Mouse (Mus musculus) regulatory T cell (primary cell): ENCODE measurements around the gene Thbs4.

ENCODE experiments used
- in situ Hi-C: fragments of 300-600 bp; cut with MboI, MseI; formaldehyde crosslinking; loops from one replicate; pipeline ENCODE4 v1.15.1; 2025; ENCODE audit warnings: high pct_unique_total_duplicates

Thbs4 gene

DNA sequence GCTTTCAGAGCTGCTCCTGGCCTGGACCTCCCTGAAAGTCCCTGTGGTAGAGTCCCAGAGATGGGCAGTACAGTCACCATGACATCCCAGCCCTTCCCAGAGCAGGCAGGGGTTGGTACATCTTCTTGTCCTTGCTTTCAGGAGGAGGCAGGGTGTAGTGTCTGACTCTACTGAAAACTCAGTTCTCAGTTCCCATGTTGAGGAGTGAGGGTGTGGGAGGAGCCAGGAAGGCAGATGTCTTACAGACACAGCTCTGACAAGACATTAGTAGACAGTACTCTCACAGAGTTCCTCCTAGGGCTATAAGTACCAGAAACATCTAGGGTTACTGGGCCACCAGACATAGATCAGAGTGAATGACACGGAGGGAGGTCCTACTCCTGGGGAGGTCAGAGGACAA is 32.3 kb downstream of the Thbs4 start:
- in situ Hi-C loops: no loop called here

DNA sequence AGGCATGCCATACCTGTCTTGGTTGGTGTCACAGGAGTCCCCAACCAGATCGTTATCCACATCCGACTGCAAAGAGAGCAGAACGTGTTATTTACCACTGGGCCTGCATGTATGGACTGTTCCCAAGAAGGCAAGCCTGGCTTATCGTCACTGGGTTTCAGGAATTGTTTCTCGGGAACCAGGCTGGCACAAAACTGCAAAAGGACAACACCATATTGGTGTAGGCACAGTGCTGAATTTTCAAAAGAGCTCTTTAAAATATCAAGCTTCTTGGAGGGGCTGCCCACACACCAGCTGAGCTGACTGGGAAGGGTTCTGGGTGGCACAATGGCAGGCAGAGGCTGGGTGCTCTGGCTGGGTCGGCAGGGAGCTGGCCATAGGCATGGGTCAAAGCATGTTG is 34.1 kb downstream of the Thbs4 start:
- in situ Hi-C loops: no loop called here

DNA sequence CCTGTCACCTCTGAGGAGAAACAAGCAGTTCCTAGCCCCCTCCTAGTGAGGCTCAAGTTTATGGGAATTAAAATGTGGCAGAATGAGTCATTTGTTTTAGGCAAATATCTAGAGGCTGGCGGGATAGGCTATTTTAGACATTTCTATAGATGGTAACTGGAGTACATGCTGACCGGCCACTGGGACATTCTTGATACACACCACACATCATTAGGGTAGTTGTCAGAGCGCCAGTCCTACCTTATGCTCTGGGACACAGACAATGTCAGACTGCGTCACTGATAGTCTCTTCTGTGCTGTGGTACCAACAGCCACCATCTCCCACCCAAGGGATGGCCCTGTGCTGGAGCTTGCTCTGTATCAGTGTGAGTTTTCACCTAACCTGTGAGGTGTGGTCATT is 35.5 kb downstream of the Thbs4 start:
- in situ Hi-C loops: loop anchor here (10.0 kb wide), 1 partner anchor 486 kb away; no protein-coding TSS in a partner anchor

DNA sequence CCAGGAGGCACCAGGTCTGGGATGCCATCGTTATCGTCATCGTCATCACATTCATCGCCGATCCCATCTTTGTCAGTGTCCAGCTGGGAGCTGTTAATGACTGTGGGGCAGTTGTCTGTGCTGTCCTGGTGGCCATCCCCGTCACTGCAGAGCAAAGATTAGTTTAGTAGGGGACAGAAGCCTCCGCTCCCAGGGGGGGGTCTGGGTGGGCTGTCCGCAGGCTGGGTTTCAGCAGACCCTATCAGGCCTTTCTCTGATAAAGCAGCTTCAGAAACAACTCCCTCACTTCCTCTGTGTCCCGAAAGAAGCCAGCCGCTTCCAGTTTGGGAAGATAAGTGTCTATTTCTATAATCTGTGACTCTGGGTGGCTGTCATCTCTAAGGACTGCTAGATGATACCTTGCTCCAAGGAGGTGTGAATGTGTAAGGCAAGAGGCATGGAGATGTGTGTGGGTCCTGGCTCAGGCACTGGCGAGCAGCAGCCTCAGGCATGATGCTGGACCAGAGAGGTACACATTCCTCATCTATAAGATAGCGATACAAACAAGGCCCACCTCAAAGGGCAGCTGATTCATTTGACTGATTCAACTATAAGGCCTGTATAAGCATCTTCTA is 36.5 kb downstream of the Thbs4 start:
- in situ Hi-C loops: loop anchor here (10.0 kb wide), 1 partner anchor 487 kb away; no protein-coding TSS in a partner anchor

DNA sequence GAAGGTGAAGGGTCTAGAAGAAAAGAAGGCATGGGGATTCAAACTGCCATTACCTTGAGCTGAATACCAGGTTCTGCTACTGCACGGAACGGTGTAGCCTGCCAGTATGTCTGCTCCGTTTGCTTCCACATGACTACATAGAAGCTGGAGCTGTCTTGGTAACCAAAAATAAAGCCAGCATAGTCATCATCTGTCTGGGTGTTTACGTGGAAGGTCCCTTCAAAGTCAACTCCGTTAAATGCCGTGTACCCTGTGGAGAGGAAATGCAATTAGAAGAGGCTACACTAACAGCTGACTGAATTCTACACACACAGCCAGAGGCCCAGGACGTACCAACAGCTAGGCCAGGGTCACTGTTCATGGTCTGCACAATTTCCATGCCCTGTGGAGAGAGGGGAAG is 39.6 kb downstream of the Thbs4 start:
- in situ Hi-C loops: loop anchor here (10.0 kb wide), 1 partner anchor 490 kb away; no protein-coding TSS in a partner anchor

DNA sequence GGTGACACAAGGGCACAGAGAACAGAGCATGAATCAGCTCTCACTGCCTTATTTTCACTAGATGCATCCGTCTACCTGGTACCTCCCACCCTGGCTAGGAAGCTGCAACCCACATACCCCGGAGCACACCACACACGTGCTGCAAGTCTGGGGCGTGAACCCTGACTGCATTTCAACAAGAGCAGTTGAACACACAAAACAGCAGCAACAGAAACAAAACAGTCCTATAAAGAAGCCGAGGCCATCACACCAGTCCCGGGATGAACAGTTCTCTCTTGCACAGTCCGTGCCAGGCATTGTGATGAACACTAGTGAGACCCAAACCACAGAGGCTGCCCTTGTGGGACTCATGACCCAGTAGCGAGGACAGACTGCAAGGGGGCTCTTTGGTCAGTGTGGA is 40.9 kb downstream of the Thbs4 start:
- in situ Hi-C loops: loop anchor here (10.0 kb wide), 1 partner anchor 491 kb away; no protein-coding TSS in a partner anchor

DNA sequence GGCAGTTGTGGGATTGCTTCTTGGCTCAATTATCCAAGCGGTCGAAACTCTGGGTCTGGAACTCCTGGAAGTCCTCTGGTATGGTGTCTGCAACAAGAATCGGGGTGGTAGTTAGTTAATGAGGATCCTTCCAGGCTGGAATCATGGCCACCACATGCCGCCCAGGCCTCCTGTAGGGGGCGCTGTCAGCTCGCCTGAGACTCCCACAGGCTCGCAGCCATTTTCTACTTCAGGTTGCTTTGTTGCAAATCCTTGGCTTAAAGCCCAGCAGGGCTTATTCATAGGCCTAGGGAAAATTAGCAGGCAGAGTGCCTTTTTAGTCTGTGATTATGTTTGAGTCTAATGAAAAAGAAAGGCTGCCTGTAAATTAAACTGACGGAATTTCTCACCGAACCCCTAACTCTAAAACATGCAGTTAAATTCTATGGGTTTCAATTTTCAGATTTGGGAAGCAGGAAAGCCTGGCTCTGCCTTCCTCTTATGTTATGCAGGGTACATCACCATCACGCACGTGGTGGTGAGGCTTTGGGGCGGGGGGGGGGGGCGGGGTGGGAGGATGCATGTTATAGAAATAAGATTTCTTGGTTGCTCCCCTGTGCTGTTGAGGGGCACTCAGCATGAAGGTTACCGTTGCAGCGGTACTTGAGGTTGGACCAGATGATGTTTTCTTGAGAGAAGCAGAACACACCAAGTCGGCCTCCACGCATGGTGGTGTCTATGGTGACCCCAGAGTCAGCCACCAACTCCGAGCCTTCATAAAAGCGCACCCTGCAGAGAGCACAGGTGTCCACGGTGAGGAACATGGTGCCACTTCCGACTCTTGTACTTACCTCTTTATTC is 42.7 kb downstream of the Thbs4 start:
- in situ Hi-C loops: loop anchor here (10.0 kb wide), 1 partner anchor 493 kb away; no protein-coding TSS in a partner anchor

DNA sequence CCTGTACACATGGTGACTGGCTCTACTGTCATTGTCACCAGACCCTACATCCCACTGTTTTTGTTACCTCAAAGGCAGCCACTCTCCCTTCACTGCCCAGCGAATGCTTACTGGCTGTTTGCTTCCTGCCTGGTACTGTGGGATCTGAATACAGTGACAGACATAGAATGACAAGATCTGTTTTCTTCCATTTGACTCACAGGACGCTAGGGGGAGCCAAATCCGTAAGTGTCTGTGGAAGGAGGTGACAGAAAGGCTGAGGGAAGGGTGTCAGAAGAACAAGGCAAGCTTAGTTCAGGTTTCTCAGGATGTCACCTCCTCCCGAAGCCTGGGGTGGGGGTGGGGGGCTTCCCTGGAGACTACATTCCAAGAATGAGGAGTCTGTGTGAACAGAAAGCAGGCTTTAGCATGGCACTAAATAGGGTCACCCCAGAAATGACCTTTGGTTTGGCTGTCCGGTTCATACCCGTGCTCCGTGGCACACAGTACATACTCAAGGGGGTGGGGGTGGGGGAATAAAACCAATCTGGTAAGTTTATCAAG is 43.6 kb downstream of the Thbs4 start:
- in situ Hi-C loops: loop anchor here (10.0 kb wide), 1 partner anchor 494 kb away; no protein-coding TSS in a partner anchor

DNA sequence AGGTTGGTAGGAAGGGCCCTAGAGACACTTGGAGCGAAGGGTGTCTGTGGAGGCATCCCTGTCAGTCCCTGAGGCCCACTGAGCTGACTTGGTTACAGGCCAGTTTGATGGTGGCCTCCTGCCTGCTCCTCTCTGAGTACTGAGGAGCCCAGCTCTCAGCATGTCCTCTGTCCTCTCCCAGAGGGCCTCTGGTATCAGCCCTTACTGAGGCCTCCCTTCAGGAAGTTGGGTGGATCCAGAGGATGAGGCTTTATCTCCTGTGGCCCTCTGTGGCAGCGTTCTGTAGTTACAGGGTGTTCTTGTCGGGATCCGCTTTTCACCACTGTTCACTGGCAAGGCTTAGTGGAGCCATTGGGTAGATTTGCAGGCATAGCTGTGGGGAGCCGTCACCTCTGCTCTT is 51.3 kb downstream of the Thbs4 start:
- in situ Hi-C loops: loop anchor here (5.0 to 25.0 kb wide), 2 partner anchors 166 to 831 kb away; partner anchors contain the start of gene Spz1

DNA sequence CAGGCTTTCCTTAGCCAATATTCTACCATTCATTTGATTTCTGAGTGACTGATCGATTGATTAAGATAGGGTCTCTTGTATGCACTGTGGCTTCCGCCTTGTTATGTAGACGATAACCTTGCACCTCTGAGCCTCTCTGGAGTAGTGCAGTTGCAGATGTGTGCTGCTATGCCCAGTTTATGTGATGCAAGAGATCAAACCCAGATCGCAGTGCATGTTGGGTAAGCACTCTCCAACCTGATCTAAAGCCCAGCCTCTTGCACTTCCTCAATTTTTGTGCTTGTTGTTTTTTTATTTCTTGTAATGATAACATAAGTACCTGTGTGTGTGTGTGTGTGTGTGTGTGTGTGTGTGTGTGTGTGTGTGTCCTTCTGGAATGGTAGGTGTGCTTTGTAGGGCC is 51.7 kb downstream of the Thbs4 start:
- in situ Hi-C loops: loop anchor here (5.0 to 25.0 kb wide), 2 partner anchors 166 to 831 kb away; partner anchors contain the start of gene Spz1

DNA sequence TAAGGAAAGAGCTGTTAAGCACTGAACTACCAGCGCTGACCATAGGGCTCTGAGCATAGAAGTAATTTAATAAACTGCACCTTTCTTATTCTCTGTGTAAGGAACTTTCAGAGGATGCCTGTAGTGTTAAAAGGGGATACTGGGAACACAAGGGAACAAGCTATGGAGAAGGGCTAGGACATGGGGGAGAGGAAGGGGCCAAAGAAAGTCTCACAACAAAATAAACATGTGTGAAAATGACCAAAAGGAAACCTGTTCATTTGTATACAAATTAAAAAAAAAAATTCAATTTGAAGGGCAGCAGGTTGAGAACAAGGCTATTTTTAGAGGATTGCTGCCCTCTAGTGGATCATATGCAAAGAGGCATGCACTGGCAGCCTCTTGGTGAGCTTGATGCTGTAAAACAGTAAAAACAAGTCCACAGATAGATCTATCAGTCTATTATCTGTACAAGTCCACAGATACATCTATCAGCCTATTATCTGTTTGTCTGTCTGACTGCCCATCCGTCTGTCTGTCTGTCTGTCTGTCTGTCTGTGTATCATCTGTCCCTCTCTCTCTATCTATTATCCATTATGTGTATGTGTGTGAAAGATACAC is 53.8 kb downstream of the Thbs4 start:
- in situ Hi-C loops: loop anchor here (5.0 to 25.0 kb wide), 2 partner anchors 163 to 828 kb away; partner anchors contain the start of gene Spz1

DNA sequence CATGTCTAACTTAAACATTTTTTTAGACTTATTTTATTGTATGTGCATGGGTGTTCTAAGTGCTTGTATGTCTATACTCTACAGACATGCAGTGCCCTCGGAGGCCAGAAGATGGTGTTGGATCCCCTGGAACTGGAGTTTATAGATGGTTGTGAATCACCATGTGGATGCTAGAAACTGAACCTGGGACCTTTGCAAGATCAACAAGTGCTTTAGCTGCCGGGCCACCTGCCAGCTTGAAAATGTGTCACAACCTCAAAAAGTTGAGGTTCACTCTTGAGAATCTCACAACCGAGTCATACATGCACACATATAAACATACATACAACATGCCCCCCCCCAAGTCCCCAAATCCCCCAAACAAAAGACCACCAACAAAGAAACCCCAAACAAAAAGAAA is 54.8 kb downstream of the Thbs4 start:
- in situ Hi-C loops: loop anchor here (5.0 to 25.0 kb wide), 2 partner anchors 163 to 828 kb away; partner anchors contain the start of gene Spz1

DNA sequence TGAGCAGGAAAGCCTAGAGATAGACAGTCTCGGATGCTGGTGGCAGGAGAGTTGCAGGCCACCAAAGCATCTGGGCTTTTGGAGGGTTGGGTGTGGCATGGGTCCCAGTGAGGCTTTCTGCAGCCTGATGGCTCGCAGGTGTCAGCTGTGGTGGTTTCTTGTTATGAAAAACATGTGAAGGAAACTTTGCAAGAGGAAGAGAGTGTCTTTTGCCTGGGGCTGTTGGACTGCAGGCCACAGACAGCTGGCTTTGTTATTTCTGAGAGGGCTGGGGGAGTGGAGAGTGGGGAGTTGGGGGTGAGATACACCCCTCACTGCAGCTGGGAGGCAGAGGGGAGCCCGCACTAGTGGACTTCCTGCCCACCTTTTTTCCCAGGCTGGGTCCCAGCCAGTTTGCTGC is 55.8 kb downstream of the Thbs4 start:
- in situ Hi-C loops: loop anchor here (25.0 kb wide), 1 partner anchor 827 kb away; no protein-coding TSS in a partner anchor

DNA sequence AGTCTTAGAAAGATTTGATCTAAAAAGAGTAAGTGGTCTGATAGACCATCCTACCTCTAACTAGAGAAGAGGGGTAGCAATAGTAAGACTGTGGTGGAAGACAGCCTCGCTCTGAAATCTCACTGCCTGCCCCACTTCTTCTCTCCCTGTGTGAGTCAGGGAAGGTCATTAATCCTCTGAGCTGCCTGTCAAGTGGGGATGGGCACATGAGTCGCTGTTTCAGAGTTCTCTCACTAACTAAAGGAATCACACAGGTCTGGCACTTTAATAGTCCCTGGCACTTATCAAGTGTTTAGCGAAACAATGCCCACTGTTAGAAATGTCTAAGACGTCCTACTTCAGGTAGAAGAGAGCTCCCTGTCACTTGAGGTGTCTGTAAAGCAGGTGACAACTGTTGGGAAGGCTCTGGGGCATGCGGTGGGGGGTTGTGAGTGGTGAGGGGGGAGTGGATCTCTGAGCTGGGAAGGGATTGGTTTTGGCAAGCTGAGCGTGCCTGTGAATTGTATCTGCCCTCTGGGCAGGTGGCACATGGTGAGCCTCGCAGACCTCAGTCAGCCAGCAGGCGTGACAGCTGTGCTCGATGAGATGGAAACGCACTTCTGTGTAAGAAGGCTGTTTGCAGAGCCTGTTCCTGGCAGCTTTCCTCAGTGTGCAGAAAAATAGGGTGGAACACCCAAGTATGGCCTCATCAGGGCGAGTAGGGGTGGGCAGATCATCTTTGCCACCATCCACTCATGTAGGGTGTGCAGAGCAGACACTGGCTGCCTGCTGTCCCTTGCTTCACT is 57.9 kb downstream of the Thbs4 start:
- in situ Hi-C loops: loop anchor here (25.0 kb wide), 1 partner anchor 824 kb away; no protein-coding TSS in a partner anchor

DNA sequence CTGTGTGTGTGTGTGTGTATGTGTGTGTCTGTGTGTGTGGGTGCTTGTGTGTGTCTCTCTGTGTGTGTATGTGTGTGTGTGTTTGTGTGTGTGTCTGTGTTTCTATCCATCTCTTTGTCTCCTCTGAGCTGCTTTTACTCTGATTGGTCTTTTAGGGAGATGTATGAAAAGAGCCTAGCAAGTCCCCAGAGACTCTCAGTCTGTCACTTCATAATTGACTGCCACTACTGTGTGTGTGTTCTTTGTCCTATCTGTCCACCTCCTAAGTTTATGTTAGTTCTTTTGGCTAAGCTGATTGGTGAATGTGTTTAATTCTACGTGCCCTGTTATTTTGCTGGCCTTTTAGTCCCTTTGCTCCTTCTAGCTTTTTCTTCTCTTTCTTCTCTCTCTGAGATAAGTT is 58.9 kb downstream of the Thbs4 start:
- in situ Hi-C loops: loop anchor here (25.0 kb wide), 1 partner anchor 823 kb away; no protein-coding TSS in a partner anchor

DNA sequence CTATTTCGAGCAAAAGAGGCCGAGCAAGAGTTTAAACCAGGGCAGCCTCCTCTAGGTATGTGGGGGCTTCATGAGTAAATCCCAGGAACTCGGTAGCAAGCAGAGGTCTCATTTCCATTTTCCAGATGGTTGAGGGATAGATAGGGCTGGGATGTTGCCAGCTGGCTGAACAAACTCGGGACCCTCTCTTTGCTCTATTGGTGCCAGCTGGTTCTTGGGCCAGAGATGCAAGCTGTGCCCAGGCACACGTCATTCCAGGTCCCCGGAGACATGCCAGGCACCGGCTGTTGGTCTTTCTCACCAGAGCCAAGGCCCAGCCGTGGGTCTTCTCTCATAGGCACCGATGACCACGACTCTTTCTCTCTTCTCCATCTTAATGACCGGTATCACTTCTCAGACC is 60.9 kb downstream of the Thbs4 start:
- in situ Hi-C loops: loop anchor here (25.0 kb wide), 1 partner anchor 821 kb away; no protein-coding TSS in a partner anchor

DNA sequence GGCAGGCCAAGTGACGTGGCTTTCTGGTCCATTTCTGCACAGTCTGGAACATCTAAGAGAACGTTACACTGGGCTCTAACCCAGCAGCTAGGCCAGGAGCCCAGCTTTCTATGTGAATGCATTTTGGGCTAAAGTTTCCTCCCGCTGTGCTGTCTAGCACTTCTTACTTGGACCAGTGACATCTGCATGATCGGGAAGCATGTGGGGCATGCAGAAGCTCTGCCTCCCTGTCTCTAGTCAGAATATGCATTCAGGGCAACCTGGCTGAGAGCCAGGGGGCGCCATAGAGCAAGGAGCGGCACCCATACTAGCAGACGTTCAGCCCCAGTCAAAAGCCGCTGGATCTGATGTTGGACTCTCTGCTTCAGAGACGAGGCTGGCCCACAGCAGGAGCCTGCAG is 61.4 kb downstream of the Thbs4 start:
- in situ Hi-C loops: loop anchor here (25.0 kb wide), 1 partner anchor 821 kb away; no protein-coding TSS in a partner anchor

DNA sequence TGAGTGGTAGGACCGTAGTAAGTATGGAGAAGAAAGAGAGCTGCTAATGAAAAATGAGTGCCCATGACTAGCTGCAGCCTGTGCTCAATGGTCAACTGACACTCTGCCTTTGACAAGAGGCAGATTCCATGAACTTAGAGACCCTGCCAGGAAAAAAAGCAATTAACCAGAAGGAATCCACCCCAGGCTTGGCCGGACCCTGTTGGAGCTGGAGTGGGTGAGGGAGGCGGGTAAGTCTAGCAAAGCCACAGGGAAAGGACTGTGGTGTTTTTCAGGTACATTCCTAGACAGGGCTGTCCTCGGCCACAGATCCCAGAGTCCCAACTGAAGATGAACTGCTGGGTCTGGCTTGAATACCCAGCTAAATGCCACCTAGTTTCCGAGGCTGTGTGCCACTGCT is 61.8 kb downstream of the Thbs4 start:
- in situ Hi-C loops: loop anchor here (25.0 kb wide), 1 partner anchor 821 kb away; no protein-coding TSS in a partner anchor

DNA sequence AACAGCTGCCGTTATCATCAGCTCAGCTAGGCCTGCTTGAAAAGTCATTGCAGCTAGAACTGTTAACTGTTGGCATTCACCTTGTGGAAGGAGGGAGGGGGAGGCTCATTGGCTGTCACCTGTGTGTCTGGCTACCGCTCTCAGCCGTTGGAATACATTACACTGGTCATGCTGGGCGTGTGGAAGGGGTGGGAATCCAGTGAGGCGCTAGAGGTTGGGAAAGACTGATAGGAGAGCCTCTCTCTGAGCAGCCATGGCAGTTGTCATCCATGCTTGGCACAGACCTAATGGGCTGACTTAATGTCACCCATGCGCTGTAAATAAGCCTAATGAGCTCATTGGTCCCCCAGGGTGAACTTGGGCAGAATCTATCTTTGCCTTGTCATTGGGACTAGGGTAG is 62.8 kb downstream of the Thbs4 start:
- in situ Hi-C loops: loop anchor here (25.0 kb wide), 1 partner anchor 820 kb away; no protein-coding TSS in a partner anchor

DNA sequence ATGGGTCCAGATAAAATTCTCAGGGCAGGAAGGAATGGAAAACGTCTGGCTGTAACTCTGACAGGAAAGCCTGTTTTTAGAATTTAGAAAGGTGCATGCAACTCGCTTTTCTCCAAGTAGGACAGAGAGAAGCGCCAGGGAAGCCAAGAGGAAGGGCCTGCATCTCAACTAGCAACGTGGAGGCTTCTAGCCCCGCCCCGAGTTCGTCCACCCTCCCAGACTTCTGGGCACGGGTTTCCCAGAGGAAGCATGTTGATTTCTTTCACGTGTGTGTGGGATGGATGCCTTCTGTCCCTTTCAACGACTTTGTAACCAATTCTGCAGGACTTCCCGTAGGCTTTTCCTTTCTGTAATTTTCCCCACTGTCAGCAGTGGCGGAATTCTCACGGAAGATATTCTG is 64.8 kb downstream of the Thbs4 start:
- in situ Hi-C loops: loop anchor here (25.0 kb wide), 1 partner anchor 818 kb away; no protein-coding TSS in a partner anchor
